Mouse (Mus musculus) gastrocnemius, adult 2 months (tissue): ENCODE measurements at regions not wholly inside any gene's neighbourhood (a gene's known extent, or its start where the extent isn't known, plus 50 kb on each side); places are given as distances from the start of the nearest gene placed in this dataset.

ENCODE experiments used
- DNase-seq: peaks from one replicate; pipeline ENCODE4 v3.0.0; 2022
- H3K27ac ChIP-seq: fragments of 200-600 bp; 2 replicates; pipeline ENCODE4 v1.8.1; 2022; ENCODE audit warnings: mild to moderate bottlenecking
- H3K4me3 ChIP-seq: fragments of 200-600 bp; 2 replicates; pipeline ENCODE4 v1.8.1; 2022; ENCODE audit warnings: mild to moderate bottlenecking, moderate library complexity
- CTCF ChIP-seq: fragments of 200-600 bp; IDR thresholded peaks from 2 replicates; pipeline ENCODE4 v1.8.1; 2022; ENCODE audit warnings: antibody characterized with exemption, mild to moderate bottlenecking, moderate library complexity
- intact Hi-C: fragments of 180-260 bp; cut with DNase I; formaldehyde crosslinking; loops from one replicate; pipeline ENCODE4 v1.15.1; 2025

- no peak overlapping the region for H3K4me3 ChIP-seq
- no peak for TF ChIP-seq CTCF
- H3K27ac ChIP-seq = no peak overlapping the region
- intact Hi-C loops = no loop called here
- no peak for DNase-seq
Observed at GRCm38 (mm10) chr11:71497863-71498262, 251.9 kb upstream of the Wscd1 start.

GRCm38 (mm10) chr11:71498299-71498698 lies 251.4 kb upstream of the Wscd1 start:
- intact Hi-C loops = no loop called here
- no peak for DNase-seq
- TF ChIP-seq CTCF = no peak
- H3K27ac ChIP-seq = no peak overlapping the region
- H3K4me3 ChIP-seq = no peak overlapping the region

GRCm38 (mm10) chr11:71502156-71502555 lies 247.6 kb upstream of the Wscd1 start:
- no peak for TF ChIP-seq CTCF
- intact Hi-C loops = no loop called here
- no peak overlapping the region for H3K27ac ChIP-seq
- no peak overlapping the region for H3K4me3 ChIP-seq
- DNase-seq = no peak

- H3K4me3 ChIP-seq = no peak overlapping the region
- peak; percentile 21 for DNase-seq
- intact Hi-C loops = no loop called here
- TF ChIP-seq CTCF = no peak
- no peak overlapping the region for H3K27ac ChIP-seq
Observed at GRCm38 (mm10) chr11:71512271-71513066, 237.3 kb upstream of the Wscd1 start.

DNA sequence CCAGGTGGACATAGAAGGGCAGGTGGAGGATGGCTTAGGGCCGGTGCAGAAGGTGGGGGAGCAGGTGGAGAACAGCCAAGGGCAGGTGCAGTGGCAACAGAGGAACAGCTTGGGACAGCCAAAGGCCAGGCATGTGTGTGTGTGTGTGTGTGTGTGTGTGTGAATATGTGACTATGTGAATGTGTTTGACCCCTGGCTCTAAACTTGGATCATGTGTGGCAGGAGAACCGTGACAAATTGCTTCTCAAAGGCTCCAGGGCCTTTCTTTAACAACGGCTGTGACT lies 236.7 kb upstream of the Wscd1 start:
- no peak for TF ChIP-seq CTCF
- Histone ChIP-seq H3K27ac (no peak overlapping the region), H3K4me3 (no peak overlapping the region)
- no peak for DNase-seq
- intact Hi-C loops = no loop called here

GRCm38 (mm10) chr11:71515264-71515663 lies 234.5 kb upstream of the Wscd1 start:
- TF ChIP-seq CTCF = no peak
- intact Hi-C loops = no loop called here
- Histone ChIP-seq H3K4me3 (no peak overlapping the region), H3K27ac (peak overlapping the region; percentile 58; the same call in 1 of the 2 replicates)
- DNase-seq = peak; percentile 18

DNA sequence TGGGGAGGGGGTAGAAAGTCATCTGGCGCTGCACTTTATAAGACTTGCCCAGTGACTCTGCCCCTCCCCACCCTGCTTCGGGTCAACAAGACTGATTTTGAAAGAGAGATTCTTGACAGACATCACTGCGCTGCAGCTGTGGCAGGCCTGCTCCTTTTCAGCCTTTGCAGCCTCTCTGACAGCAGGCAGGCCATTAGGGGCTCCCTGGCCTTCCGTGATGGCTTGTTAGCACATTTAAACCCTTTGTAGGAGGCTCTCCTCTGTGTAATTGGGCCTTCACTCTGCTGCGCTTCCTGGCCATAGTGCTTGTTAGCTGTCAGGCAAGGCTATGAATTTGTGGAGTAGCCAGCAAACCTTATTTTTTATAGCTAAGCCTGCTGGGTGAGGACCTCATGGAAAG lies 232.3 kb upstream of the Wscd1 start:
- DNase-seq = no peak
- Histone ChIP-seq H3K27ac (no peak overlapping the region), H3K4me3 (no peak overlapping the region)
- intact Hi-C loops = no loop called here
- TF ChIP-seq CTCF = no peak

GRCm38 (mm10) chr11:71527691-71528090 lies 222.0 kb upstream of the Wscd1 start:
- DNase-seq = no peak
- no peak for TF ChIP-seq CTCF
- intact Hi-C loops = no loop called here
- Histone ChIP-seq H3K4me3 (no peak overlapping the region), H3K27ac (no peak overlapping the region)

- TF ChIP-seq CTCF = no peak
- intact Hi-C loops = no loop called here
- no peak for DNase-seq
Observed at GRCm38 (mm10) chr11:71528588-71528987, 221.1 kb upstream of the Wscd1 start.

GRCm38 (mm10) chr11:71541178-71541845 lies 208.4 kb upstream of the Wscd1 start:
- intact Hi-C loops = no loop called here
- no peak overlapping the region for H3K27ac ChIP-seq
- no peak for DNase-seq
- H3K4me3 ChIP-seq = no peak overlapping the region
- no peak for TF ChIP-seq CTCF

More at GRCm38 (mm10) chr11:71528588-71528987, 221.1 kb upstream of the Wscd1 start:
- Histone ChIP-seq H3K27ac (no peak overlapping the region), H3K4me3 (no peak overlapping the region)

DNA sequence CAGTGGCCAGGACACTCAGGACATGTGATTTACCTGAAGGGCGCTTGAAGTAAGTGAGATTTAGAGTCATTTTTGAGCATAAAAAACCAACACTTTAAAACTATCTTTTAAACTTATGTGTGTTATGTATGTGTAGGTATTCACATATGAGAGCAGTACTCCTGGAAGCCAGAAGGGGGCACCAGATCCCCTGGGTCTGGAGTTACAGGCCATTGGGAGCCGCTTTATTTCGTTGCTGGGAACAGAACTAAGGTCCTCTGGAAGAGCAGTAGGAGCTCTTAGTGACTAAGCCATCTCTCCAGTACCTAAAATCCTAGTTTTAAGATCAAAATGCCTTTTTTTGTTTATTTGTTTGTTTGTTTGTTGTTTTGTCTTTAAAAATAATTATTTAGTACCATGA lies 192.3 kb upstream of the Wscd1 start:
- H3K4me3 ChIP-seq = no peak overlapping the region
- intact Hi-C loops = no loop called here
- H3K27ac ChIP-seq = no peak overlapping the region
- TF ChIP-seq CTCF = peak; percentile 44; the same call in 1 of the 2 replicates
- DNase-seq = no peak

GRCm38 (mm10) chr11:71564831-71565230 lies 184.9 kb upstream of the Wscd1 start:
- DNase-seq = no peak
- no peak overlapping the region for H3K4me3 ChIP-seq
- intact Hi-C loops = no loop called here
- no peak; the same call in 1 of the 2 replicates for TF ChIP-seq CTCF
- no peak overlapping the region for H3K27ac ChIP-seq

DNA sequence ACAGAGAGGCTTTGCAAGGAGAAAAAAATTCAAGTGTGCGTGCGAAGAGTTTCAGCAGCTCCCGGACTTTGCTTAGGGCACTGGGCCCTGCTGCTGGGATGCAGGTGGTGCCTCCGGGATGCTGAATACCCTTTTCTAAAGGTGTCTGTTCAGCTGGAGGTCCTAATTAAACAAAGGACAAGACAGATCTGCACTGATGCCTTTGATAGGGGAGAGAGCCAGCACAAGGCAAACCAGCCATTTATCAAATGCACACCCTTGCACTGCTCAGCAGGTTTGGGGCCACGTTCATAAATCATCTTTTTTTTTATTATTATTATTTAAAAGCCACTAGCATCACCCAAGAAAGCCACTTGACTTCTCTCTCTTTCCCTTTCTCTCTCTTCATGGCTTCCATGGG lies 172.9 kb upstream of the Wscd1 start:
- H3K4me3 ChIP-seq = no peak overlapping the region
- no peak for TF ChIP-seq CTCF
- intact Hi-C loops = no loop called here
- DNase-seq = no peak
- H3K27ac ChIP-seq = no peak overlapping the region

- Histone ChIP-seq H3K4me3 (no peak overlapping the region), H3K27ac (no peak overlapping the region)
- no peak for DNase-seq
- intact Hi-C loops = no loop called here
- no peak for TF ChIP-seq CTCF
Observed at GRCm38 (mm10) chr11:71581775-71582174, 167.9 kb upstream of the Wscd1 start.
